Mouse (Mus musculus): Measurements from ENCODE around the gene Fcor. TPM values are rescaled to one million over a fixed set of nuclear protein-coding genes. Genes with fewer than 3 reads are reported as not detected.

Gene Fcor
- polyA plus RNA-seq, 1 experiment from 2014 or later, result 19.4 TPM

- Histone ChIP-seq H3K27ac (ENCODE audit: low read length) (no peak overlapping the region), H3K4me1 (ENCODE audit: control insufficient read depth, insufficient read depth, low read length) (no peaks in the 10 kb centered on the region), H3K9ac (replicated peaks; ENCODE audit: low read depth, low read length) (no peak overlapping the region), H3K27me3 (ENCODE audit: control insufficient read depth, insufficient read depth, low read length) (no peaks in the 10 kb centered on the region), H3K9me3 (ENCODE audit: control insufficient read depth, low read depth, low read length) (no peaks in the 10 kb centered on the region), H3K4me3 (ENCODE audit: low read depth, low read length) (no peak overlapping the region), H3K4me2 (replicated peaks; ENCODE audit: low read depth, low read length) (no peak overlapping the region), H3K36me3 (ENCODE audit: control insufficient read depth, insufficient read depth, low read length) (no peaks in the 10 kb centered on the region)
- 78% methylated on average over 8 of the region's 8 CpGs for WGBS
- ATAC-seq (ENCODE audit: insufficient number of reproducible peaks, insufficient read depth, low FRiP score, low read depth), result no peak
Measured at GRCm38 (mm10) chr8:3660889-3661288, 11.3 kb downstream of the Fcor start.

DNA sequence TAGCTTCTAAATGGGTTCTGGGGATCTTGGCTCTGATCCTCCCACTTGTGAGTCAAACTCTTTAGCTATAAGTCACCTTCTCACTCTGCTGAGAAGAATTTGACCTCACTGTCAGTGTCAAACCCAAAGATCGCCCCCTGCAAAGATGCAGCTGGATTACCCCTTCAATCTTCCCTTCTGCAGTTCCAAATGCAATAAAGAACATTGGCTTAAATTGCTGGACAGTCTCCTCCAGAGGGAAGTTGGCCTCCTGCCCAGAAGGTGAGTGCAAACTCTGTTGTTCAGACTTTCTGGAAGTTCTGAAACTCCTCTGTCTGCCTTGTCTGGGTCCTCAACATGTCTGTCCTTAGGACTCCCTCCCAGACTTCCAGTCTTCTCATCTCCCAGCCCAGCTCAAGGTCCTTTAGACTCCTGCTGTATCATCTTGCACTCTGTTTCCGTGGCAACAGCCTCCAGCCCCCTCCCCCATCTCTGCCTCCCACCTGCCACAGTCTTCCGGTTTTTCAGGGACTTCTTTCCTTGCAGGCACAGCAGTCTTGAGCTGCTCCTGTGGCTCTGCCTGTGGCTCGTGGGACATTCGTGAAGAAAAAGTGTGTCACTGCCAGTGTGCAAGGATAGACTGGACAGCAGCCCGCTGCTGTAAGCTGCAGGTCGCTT, 15.3 kb downstream of the Fcor start:
- H3K4me1 ChIP-seq (ENCODE audit: control insufficient read depth, insufficient read depth, low read length), result no peaks in the 10 kb centered on the region
- H3K9ac ChIP-seq (replicated peaks; ENCODE audit: low read depth, low read length), result no peak overlapping the region
- ATAC-seq (ENCODE audit: insufficient number of reproducible peaks, insufficient read depth, low FRiP score, low read depth), result no peak; the same call in 1 of the 2 replicates
- 27% methylated on average over 7 of the region's 7 CpGs for WGBS
- H3K27me3 ChIP-seq (ENCODE audit: control insufficient read depth, insufficient read depth, low read length), result no peaks in the 10 kb centered on the region
- H3K4me3 ChIP-seq (ENCODE audit: low read depth, low read length), result no peak overlapping the region
- no peaks in the 10 kb centered on the region for H3K36me3 ChIP-seq (ENCODE audit: control insufficient read depth, insufficient read depth, low read length)
- H3K4me2 ChIP-seq (replicated peaks; ENCODE audit: low read depth, low read length), result no peak overlapping the region
- no peaks in the 10 kb centered on the region for H3K9me3 ChIP-seq (ENCODE audit: control insufficient read depth, low read depth, low read length)
- H3K27ac ChIP-seq (ENCODE audit: low read length), result no peak overlapping the region

GRCm38 (mm10) chr8:3655526-3655925, 16.6 kb downstream of the Fcor start, which contains the start of gene Retn:
Gene Retn (plus strand): TSS chr8:3655770.
- no peak within 1 kb of the TSS for H3K9ac ChIP-seq (replicated peaks; ENCODE audit: low read depth, low read length)
- 66% methylated on average over 3 of the region's 3 CpGs for WGBS
- no peaks in the 10 kb centered on the region for H3K9me3 ChIP-seq (ENCODE audit: control insufficient read depth, low read depth, low read length)
- H3K27me3 ChIP-seq (ENCODE audit: control insufficient read depth, insufficient read depth, low read length), result no peaks in the 10 kb centered on the region
- no peaks in the 10 kb centered on the region for H3K36me3 ChIP-seq (ENCODE audit: control insufficient read depth, insufficient read depth, low read length)
- no peaks in the 10 kb centered on the region for H3K4me1 ChIP-seq (ENCODE audit: control insufficient read depth, insufficient read depth, low read length)
- no peak within 1 kb of the TSS for H3K27ac ChIP-seq (ENCODE audit: low read length)
- no peak within 1 kb of the TSS for H3K4me3 ChIP-seq (ENCODE audit: low read depth, low read length)
- no peak for ATAC-seq (ENCODE audit: insufficient number of reproducible peaks, insufficient read depth, low FRiP score, low read depth)
- H3K4me2 ChIP-seq (replicated peaks; ENCODE audit: low read depth, low read length), result no peak within 1 kb of the TSS

DNA sequence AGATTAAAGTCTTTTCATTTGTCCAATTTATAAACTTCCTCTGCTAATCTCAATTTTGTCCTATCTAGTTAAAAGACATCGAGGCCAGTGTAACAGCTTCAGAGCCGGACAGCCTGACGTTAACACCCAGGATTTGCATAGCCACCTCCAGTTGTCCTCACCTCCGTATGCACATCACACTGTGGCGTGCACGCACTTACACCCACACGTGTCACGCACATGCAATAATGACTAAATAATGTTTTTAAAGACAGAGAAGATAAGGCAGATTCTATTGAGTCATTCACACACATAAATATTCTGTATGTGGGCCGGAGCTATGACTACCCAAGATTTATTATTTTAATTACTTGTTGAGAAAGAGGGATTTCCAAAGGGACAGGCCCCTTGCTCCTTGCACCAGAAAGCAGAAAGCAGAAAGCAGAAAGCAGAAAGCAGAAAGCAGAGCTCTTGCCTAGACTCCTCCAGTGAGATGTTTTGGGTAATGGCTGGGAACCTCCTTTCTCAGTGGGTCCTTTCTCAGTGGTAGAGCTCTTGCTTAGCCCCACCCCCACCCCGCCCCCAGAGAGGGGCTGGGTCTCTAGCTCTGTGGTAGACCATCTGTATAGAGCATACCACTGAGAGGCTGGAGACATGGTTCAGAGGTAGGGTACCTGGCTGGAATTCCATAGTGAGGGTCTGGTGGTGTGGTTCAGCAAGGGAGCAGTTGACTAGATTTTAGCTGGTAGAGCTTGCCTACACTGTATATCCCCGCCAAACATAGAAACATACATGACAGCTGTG, 17.2 kb downstream of the Fcor start:
- H3K27ac ChIP-seq (ENCODE audit: low read length), result no peak overlapping the region
- no peaks in the 10 kb centered on the region for H3K4me1 ChIP-seq (ENCODE audit: control insufficient read depth, insufficient read depth, low read length)
- no peak for ATAC-seq (ENCODE audit: insufficient number of reproducible peaks, insufficient read depth, low FRiP score, low read depth)
- no peaks in the 10 kb centered on the region for H3K27me3 ChIP-seq (ENCODE audit: control insufficient read depth, insufficient read depth, low read length)
- no peaks in the 10 kb centered on the region for H3K36me3 ChIP-seq (ENCODE audit: control insufficient read depth, insufficient read depth, low read length)
- no peak overlapping the region for H3K4me3 ChIP-seq (ENCODE audit: low read depth, low read length)
- H3K9ac ChIP-seq (replicated peaks; ENCODE audit: low read depth, low read length), result no peak overlapping the region
- H3K4me2 ChIP-seq (replicated peaks; ENCODE audit: low read depth, low read length), result no peak overlapping the region
- no peaks in the 10 kb centered on the region for H3K9me3 ChIP-seq (ENCODE audit: control insufficient read depth, low read depth, low read length)
- 68% methylated on average over 11 of the region's 11 CpGs for WGBS

- no peaks in the 10 kb centered on the region for H3K9me3 ChIP-seq (ENCODE audit: control insufficient read depth, low read depth, low read length)
- H3K4me2 ChIP-seq (replicated peaks; ENCODE audit: low read depth, low read length), result no peak overlapping the region
- WGBS, result 63% methylated on average over 3 of the region's 3 CpGs
- H3K36me3 ChIP-seq (ENCODE audit: control insufficient read depth, insufficient read depth, low read length), result no peaks in the 10 kb centered on the region
- ATAC-seq (ENCODE audit: insufficient number of reproducible peaks, insufficient read depth, low FRiP score, low read depth), result no peak
- H3K27ac ChIP-seq (ENCODE audit: low read length), result no peak overlapping the region
- no peaks in the 10 kb centered on the region for H3K27me3 ChIP-seq (ENCODE audit: control insufficient read depth, insufficient read depth, low read length)
- no peaks in the 10 kb centered on the region for H3K4me1 ChIP-seq (ENCODE audit: control insufficient read depth, insufficient read depth, low read length)
- H3K4me3 ChIP-seq (ENCODE audit: low read depth, low read length), result no peak overlapping the region
- H3K9ac ChIP-seq (replicated peaks; ENCODE audit: low read depth, low read length), result no peak overlapping the region
Measured at GRCm38 (mm10) chr8:3652845-3653244, 19.3 kb downstream of the Fcor start.

DNA sequence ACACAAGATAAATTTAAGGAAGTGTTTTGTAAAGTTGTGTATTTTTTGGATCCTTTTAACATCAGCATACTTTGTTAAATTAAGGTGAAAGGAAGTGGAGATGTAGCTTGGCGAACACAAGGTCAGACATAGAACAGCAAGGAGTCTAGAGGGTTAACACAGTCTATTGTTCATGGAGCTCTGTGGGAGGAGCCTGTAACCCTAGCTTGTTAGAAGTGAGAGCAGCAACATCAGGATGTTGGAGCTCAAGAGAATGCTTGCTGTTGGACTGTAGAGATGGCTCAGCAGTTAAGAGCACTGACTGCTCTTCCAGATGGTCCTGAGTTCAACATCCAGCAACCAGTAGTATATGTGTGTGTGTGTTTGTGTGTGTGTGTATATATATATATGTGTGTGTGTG, 23.2 kb downstream of the Fcor start:
- Histone ChIP-seq H3K27me3 (ENCODE audit: control insufficient read depth, insufficient read depth, low read length) (no peaks in the 10 kb centered on the region), H3K36me3 (ENCODE audit: control insufficient read depth, insufficient read depth, low read length) (no peaks in the 10 kb centered on the region), H3K4me1 (ENCODE audit: control insufficient read depth, insufficient read depth, low read length) (no peaks in the 10 kb centered on the region), H3K9me3 (ENCODE audit: control insufficient read depth, low read depth, low read length) (no peaks in the 10 kb centered on the region), H3K27ac (ENCODE audit: low read length) (no peak overlapping the region), H3K4me3 (ENCODE audit: low read depth, low read length) (no peak overlapping the region), H3K9ac (replicated peaks; ENCODE audit: low read depth, low read length) (no peak overlapping the region), H3K4me2 (replicated peaks; ENCODE audit: low read depth, low read length) (no peak overlapping the region)
- ATAC-seq (ENCODE audit: insufficient number of reproducible peaks, insufficient read depth, low FRiP score, low read depth), result no peak
- 37% methylated on average over 1 of the region's 1 CpGs for WGBS

- H3K9ac ChIP-seq (replicated peaks; ENCODE audit: low read depth, low read length), result no peak overlapping the region
- 81% methylated on average over 2 of the region's 2 CpGs for WGBS
- H3K4me2 ChIP-seq (replicated peaks; ENCODE audit: low read depth, low read length), result no peak overlapping the region
- H3K4me1 ChIP-seq (ENCODE audit: control insufficient read depth, insufficient read depth, low read length), result no peaks in the 10 kb centered on the region
- no peak overlapping the region for H3K4me3 ChIP-seq (ENCODE audit: low read depth, low read length)
- H3K9me3 ChIP-seq (ENCODE audit: control insufficient read depth, low read depth, low read length), result no peaks in the 10 kb centered on the region
- no peaks in the 10 kb centered on the region for H3K27me3 ChIP-seq (ENCODE audit: control insufficient read depth, insufficient read depth, low read length)
- H3K36me3 ChIP-seq (ENCODE audit: control insufficient read depth, insufficient read depth, low read length), result no peaks in the 10 kb centered on the region
- ATAC-seq (ENCODE audit: insufficient number of reproducible peaks, insufficient read depth, low FRiP score, low read depth), result no peak
- H3K27ac ChIP-seq (ENCODE audit: low read length), result no peak overlapping the region
Measured at GRCm38 (mm10) chr8:3648268-3648667, 23.9 kb downstream of the Fcor start.

GRCm38 (mm10) chr8:3647561-3647960, 24.6 kb downstream of the Fcor start:
- no peaks in the 10 kb centered on the region for H3K9me3 ChIP-seq (ENCODE audit: control insufficient read depth, low read depth, low read length)
- H3K4me1 ChIP-seq (ENCODE audit: control insufficient read depth, insufficient read depth, low read length), result no peaks in the 10 kb centered on the region
- WGBS, result 68% methylated on average over 4 of the region's 4 CpGs

More at GRCm38 (mm10) chr8:3647561-3647960, 24.6 kb downstream of the Fcor start:
- no peak overlapping the region for H3K4me3 ChIP-seq (ENCODE audit: low read depth, low read length)
- no peaks in the 10 kb centered on the region for H3K36me3 ChIP-seq (ENCODE audit: control insufficient read depth, insufficient read depth, low read length)
- H3K27me3 ChIP-seq (ENCODE audit: control insufficient read depth, insufficient read depth, low read length), result no peaks in the 10 kb centered on the region
- no peak for ATAC-seq (ENCODE audit: insufficient number of reproducible peaks, insufficient read depth, low FRiP score, low read depth)
- H3K9ac ChIP-seq (replicated peaks; ENCODE audit: low read depth, low read length), result no peak overlapping the region
- no peak overlapping the region for H3K4me2 ChIP-seq (replicated peaks; ENCODE audit: low read depth, low read length)
- H3K27ac ChIP-seq (ENCODE audit: low read length), result no peak overlapping the region
